Mouse (Mus musculus): Measurements from ENCODE around the gene Boc. TPM values are rescaled to one million over a fixed set of nuclear protein-coding genes. Genes with fewer than 3 reads are reported as not detected.

The Boc gene
- polyA plus RNA-seq, 1 experiment from 2014 or later: 48.2 TPM

DNA sequence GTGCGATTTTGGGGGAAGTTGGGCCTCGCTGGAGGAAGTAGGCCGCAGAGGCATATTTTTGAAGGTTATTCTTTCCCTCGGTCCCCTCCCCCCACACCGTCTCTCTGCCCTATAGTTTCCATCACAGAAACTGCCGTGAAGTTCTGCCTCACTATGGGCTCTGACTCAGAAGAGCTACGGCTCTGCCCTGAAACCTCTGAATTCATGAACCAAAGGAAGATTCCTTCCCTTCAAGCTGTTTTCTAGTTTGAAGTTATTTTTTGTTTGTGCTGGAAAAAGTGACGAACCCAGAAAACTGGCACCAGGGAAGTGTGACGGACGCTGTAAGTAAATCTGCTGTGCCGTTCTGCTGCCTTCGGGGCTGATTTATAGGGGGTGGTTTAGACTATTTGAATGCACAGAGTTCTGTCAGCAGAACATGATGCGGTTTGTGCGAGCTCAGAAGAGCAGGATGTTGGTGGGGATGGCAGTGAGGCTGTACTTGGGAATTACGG is 61.7 kb downstream of the Boc start:
- Histone ChIP-seq H3K4me3 (ENCODE audit: low read depth, low read length) (no peak overlapping the region), H3K36me3 (ENCODE audit: control insufficient read depth, insufficient read depth, low read length) (peaks cover 53% of the 10 kb centered on the region), H3K9ac (ENCODE audit: low read length) (no peak overlapping the region), H3K27ac (ENCODE audit: low read depth, low read length) (no peak overlapping the region), H3K4me2 (ENCODE audit: low read depth) (no peak overlapping the region; the same call in 1 of the 2 replicates), H3K9me3 (ENCODE audit: control insufficient read depth, low read length) (no peaks in the 10 kb centered on the region), H3K27me3 (ENCODE audit: control insufficient read depth, insufficient read depth, low read length) (no peaks in the 10 kb centered on the region), H3K4me1 (ENCODE audit: control insufficient read depth, insufficient read depth, low read length) (no peaks in the 10 kb centered on the region; the same call in 1 of the 2 replicates)
- DNase-seq (ENCODE audit: low spot score) (no peak), ATAC-seq (ENCODE audit: insufficient read depth, low FRiP score, low TSS enrichment) (no peak)
- WGBS: 81% methylated on average over 15 of the region's 15 CpGs

- Histone ChIP-seq H3K4me3 (ENCODE audit: low read depth, low read length) (no peak overlapping the region), H3K27me3 (ENCODE audit: control insufficient read depth, insufficient read depth, low read length) (no peaks in the 10 kb centered on the region), H3K27ac (ENCODE audit: low read depth, low read length) (no peak overlapping the region), H3K9me3 (ENCODE audit: control insufficient read depth, low read length) (no peaks in the 10 kb centered on the region), H3K4me1 (ENCODE audit: control insufficient read depth, insufficient read depth, low read length) (no peaks in the 10 kb centered on the region; the same call in 1 of the 2 replicates), H3K9ac (ENCODE audit: low read length) (no peak overlapping the region), H3K36me3 (ENCODE audit: control insufficient read depth, insufficient read depth, low read length) (peaks cover 41% of the 10 kb centered on the region), H3K4me2 (ENCODE audit: low read depth) (no peak overlapping the region)
- no peak for ATAC-seq (ENCODE audit: insufficient read depth, low FRiP score, low TSS enrichment)
- peak; percentile 67 for DNase-seq (ENCODE audit: low spot score)
- 43% methylated on average over 8 of the region's 8 CpGs for WGBS
Measured at GRCm38 (mm10) chr16:44494441-44495108, 64.1 kb downstream of the Boc start.

DNA sequence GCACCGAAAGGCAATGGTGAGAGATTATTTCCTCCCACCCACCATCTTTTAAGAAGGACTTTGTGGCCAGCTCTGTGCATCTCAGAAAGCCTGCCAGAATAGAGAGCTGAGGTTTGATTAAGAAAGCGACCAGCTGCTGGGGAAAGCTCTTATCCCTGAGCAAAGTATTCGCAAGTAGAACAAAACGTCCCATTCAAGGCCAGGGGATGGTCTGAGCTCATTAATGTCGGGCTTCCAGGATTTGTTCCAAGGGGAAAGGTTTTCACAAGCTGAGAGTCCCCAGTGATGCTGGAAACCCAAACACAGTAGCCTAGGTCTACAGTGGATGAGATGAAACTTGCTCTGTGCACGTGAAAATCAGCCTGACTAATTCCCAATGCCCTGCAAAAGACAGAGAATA is 64.8 kb downstream of the Boc start:
- no peak overlapping the region for H3K4me3 ChIP-seq (ENCODE audit: low read depth, low read length)
- WGBS: 40% methylated on average over 6 of the region's 6 CpGs
- no peaks in the 10 kb centered on the region for H3K27me3 ChIP-seq (ENCODE audit: control insufficient read depth, insufficient read depth, low read length)
- peaks cover 36% of the 10 kb centered on the region for H3K36me3 ChIP-seq (ENCODE audit: control insufficient read depth, insufficient read depth, low read length)
- no peaks in the 10 kb centered on the region for H3K9me3 ChIP-seq (ENCODE audit: control insufficient read depth, low read length)
- H3K4me2 ChIP-seq (ENCODE audit: low read depth): no peak overlapping the region
- ATAC-seq (ENCODE audit: insufficient read depth, low FRiP score, low TSS enrichment) (no peak), DNase-seq (ENCODE audit: low spot score) (no peak)
- no peaks in the 10 kb centered on the region; the same call in 1 of the 2 replicates for H3K4me1 ChIP-seq (ENCODE audit: control insufficient read depth, insufficient read depth, low read length)
- no peak overlapping the region for H3K9ac ChIP-seq (ENCODE audit: low read length)
- no peak overlapping the region for H3K27ac ChIP-seq (ENCODE audit: low read depth, low read length)

- no peaks in the 10 kb centered on the region for H3K9me3 ChIP-seq (ENCODE audit: control insufficient read depth, low read length)
- 91% methylated on average over 9 of the region's 9 CpGs for WGBS
- ATAC-seq (ENCODE audit: insufficient read depth, low FRiP score, low TSS enrichment) (no peak), DNase-seq (ENCODE audit: low spot score) (no peak)
- H3K27me3 ChIP-seq (ENCODE audit: control insufficient read depth, insufficient read depth, low read length): no peaks in the 10 kb centered on the region
- no peak overlapping the region for H3K4me3 ChIP-seq (ENCODE audit: low read depth, low read length)
- no peak overlapping the region for H3K27ac ChIP-seq (ENCODE audit: low read depth, low read length)
- no peaks in the 10 kb centered on the region; the same call in 1 of the 2 replicates for H3K4me1 ChIP-seq (ENCODE audit: control insufficient read depth, insufficient read depth, low read length)
- H3K9ac ChIP-seq (ENCODE audit: low read length): no peak overlapping the region
- H3K4me2 ChIP-seq (ENCODE audit: low read depth): no peak overlapping the region
- H3K36me3 ChIP-seq (ENCODE audit: control insufficient read depth, insufficient read depth, low read length): peaks cover 34% of the 10 kb centered on the region
Measured at GRCm38 (mm10) chr16:44492706-44493105, 66.0 kb downstream of the Boc start.

DNA sequence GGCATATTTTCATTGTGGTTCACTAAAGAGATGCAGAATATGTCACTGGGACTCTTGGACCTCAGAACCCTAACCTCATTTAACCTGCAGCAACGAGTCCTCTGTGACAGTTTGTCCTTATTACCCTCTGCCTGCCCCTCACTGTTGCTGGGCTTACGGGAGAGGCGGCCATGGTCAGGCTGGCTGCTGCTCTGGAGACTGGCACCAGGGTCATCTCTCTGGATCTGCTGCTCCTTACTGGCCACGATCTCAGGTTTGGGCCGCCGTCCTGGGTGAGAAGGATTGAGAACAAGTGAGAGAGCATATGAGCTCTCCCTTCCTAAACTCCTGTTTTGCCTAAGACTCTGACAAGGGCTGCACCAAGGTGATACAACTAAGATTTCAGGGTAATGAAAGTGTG is 66.5 kb downstream of the Boc start:
- no peaks in the 10 kb centered on the region for H3K9me3 ChIP-seq (ENCODE audit: control insufficient read depth, low read length)
- peaks cover 34% of the 10 kb centered on the region for H3K36me3 ChIP-seq (ENCODE audit: control insufficient read depth, insufficient read depth, low read length)
- no peaks in the 10 kb centered on the region; the same call in 1 of the 2 replicates for H3K4me1 ChIP-seq (ENCODE audit: control insufficient read depth, insufficient read depth, low read length)
- no peak overlapping the region for H3K4me3 ChIP-seq (ENCODE audit: low read depth, low read length)
- no peak for DNase-seq (ENCODE audit: low spot score)
- no peak for ATAC-seq (ENCODE audit: insufficient read depth, low FRiP score, low TSS enrichment)
- 94% methylated on average over 6 of the region's 6 CpGs for WGBS
- no peak overlapping the region for H3K9ac ChIP-seq (ENCODE audit: low read length)
- no peak overlapping the region for H3K4me2 ChIP-seq (ENCODE audit: low read depth)
- no peak overlapping the region for H3K27ac ChIP-seq (ENCODE audit: low read depth, low read length)
- no peaks in the 10 kb centered on the region for H3K27me3 ChIP-seq (ENCODE audit: control insufficient read depth, insufficient read depth, low read length)

DNA sequence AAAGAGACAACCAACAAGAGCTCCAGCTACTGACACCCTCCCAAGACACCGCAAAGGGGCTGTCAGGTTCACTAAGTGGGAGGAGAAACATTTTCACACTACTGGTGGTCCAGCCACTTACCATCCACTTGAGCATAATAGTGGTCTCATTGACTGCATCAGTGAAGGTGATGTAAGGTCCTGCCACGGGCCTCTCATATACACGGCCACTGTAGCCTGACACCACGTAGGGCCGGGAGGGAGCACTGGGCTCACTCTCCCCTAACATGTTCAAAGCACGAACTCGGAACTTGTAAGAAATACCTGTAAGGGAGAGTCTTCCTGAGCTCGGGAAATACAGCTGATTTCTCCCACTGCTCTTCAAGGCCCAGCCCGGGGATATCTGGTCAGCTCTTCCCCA is 67.6 kb downstream of the Boc start:
- Histone ChIP-seq H3K9me3 (ENCODE audit: control insufficient read depth, low read length) (no peaks in the 10 kb centered on the region), H3K27me3 (ENCODE audit: control insufficient read depth, insufficient read depth, low read length) (no peaks in the 10 kb centered on the region), H3K4me3 (ENCODE audit: low read depth, low read length) (no peak overlapping the region), H3K4me1 (ENCODE audit: control insufficient read depth, insufficient read depth, low read length) (no peaks in the 10 kb centered on the region; the same call in 1 of the 2 replicates), H3K27ac (ENCODE audit: low read depth, low read length) (no peak overlapping the region), H3K9ac (ENCODE audit: low read length) (no peak overlapping the region), H3K4me2 (ENCODE audit: low read depth) (no peak overlapping the region), H3K36me3 (ENCODE audit: control insufficient read depth, insufficient read depth, low read length) (peaks cover 31% of the 10 kb centered on the region)
- DNase-seq (ENCODE audit: low spot score) (no peak), ATAC-seq (ENCODE audit: insufficient read depth, low FRiP score, low TSS enrichment) (no peak)
- 89% methylated on average over 9 of the region's 9 CpGs for WGBS

DNA sequence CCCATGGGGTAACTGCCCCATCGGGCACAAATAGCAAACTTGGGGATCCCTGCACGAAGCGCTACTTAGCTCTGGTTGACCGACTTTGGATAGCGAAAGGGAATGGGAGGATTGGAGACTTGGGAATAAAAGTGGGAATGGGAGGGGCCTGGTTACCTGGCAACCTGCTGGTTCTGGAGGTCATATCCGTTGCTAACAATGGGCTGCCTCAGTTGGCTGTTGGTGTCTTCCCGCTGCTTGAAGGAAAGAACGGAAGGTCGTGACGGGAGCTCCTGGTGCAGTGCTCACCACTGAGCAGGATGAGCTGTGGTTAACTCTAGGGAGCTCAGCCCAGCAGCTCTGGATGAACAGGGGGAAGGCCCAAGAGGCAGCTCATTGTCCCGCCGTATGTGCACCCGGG is 71.5 kb downstream of the Boc start:
- peaks cover 24% of the 10 kb centered on the region for H3K36me3 ChIP-seq (ENCODE audit: control insufficient read depth, insufficient read depth, low read length)
- H3K27me3 ChIP-seq (ENCODE audit: control insufficient read depth, insufficient read depth, low read length): no peaks in the 10 kb centered on the region
- no peak for ATAC-seq (ENCODE audit: insufficient read depth, low FRiP score, low TSS enrichment)
- no peaks in the 10 kb centered on the region for H3K9me3 ChIP-seq (ENCODE audit: control insufficient read depth, low read length)
- DNase-seq (ENCODE audit: low spot score): no peak
- H3K27ac ChIP-seq (ENCODE audit: low read depth, low read length): no peak overlapping the region
- H3K9ac ChIP-seq (ENCODE audit: low read length): no peak overlapping the region
- H3K4me3 ChIP-seq (ENCODE audit: low read depth, low read length): no peak overlapping the region
- no peaks in the 10 kb centered on the region for H3K4me1 ChIP-seq (ENCODE audit: control insufficient read depth, insufficient read depth, low read length)
- H3K4me2 ChIP-seq (ENCODE audit: low read depth): no peak overlapping the region
- WGBS: 85% methylated on average over 13 of the region's 13 CpGs

- DNase-seq (ENCODE audit: low spot score) (no peak), ATAC-seq (ENCODE audit: insufficient read depth, low FRiP score, low TSS enrichment) (no peak)
- Histone ChIP-seq H3K9ac (ENCODE audit: low read length) (no peak overlapping the region), H3K9me3 (ENCODE audit: control insufficient read depth, low read length) (no peaks in the 10 kb centered on the region), H3K4me1 (ENCODE audit: control insufficient read depth, insufficient read depth, low read length) (no peaks in the 10 kb centered on the region), H3K4me2 (ENCODE audit: low read depth) (no peak overlapping the region), H3K27ac (ENCODE audit: low read depth, low read length) (no peak overlapping the region), H3K36me3 (ENCODE audit: control insufficient read depth, insufficient read depth, low read length) (peaks cover 27% of the 10 kb centered on the region), H3K27me3 (ENCODE audit: control insufficient read depth, insufficient read depth, low read length) (no peaks in the 10 kb centered on the region), H3K4me3 (ENCODE audit: low read depth, low read length) (no peak overlapping the region)
- 89% methylated on average over 9 of the region's 9 CpGs for WGBS
Measured at GRCm38 (mm10) chr16:44486612-44487011, 72.1 kb downstream of the Boc start.

GRCm38 (mm10) chr16:44485691-44486090 is 73.0 kb downstream of the Boc start:
- Histone ChIP-seq H3K27ac (ENCODE audit: low read depth, low read length) (no peak overlapping the region), H3K27me3 (ENCODE audit: control insufficient read depth, insufficient read depth, low read length) (no peaks in the 10 kb centered on the region), H3K36me3 (ENCODE audit: control insufficient read depth, insufficient read depth, low read length) (peaks cover 20% of the 10 kb centered on the region), H3K9me3 (ENCODE audit: control insufficient read depth, low read length) (no peaks in the 10 kb centered on the region), H3K4me3 (ENCODE audit: low read depth, low read length) (no peak overlapping the region), H3K9ac (ENCODE audit: low read length) (no peak overlapping the region), H3K4me1 (ENCODE audit: control insufficient read depth, insufficient read depth, low read length) (no peaks in the 10 kb centered on the region), H3K4me2 (ENCODE audit: low read depth) (no peak overlapping the region)
- ATAC-seq (ENCODE audit: insufficient read depth, low FRiP score, low TSS enrichment) (no peak), DNase-seq (ENCODE audit: low spot score) (no peak)
- 82% methylated on average over 8 of the region's 8 CpGs for WGBS
